Mouse (Mus musculus): ENCODE measurements around the gene Samd5. TPM values are rescaled to one million over a fixed set of nuclear protein-coding genes. Genes with fewer than 3 reads are reported as not detected.

Gene Samd5
- polyA plus RNA-seq, 1 experiment = not detected

GRCm38 (mm10) chr10:9603290-9603689, 71.7 kb downstream of the Samd5 start:
- no peak for TF ChIP-seq CTCF (IDR thresholded peaks at IDR 0.05; ENCODE audit: insufficient read depth, low read depth, low read length)
- WGBS = 69% methylated on average over 5 of the region's 5 CpGs
- Histone ChIP-seq H3K4me3 (ENCODE audit: insufficient read depth, low read depth, low read length) (no peak overlapping the region), H3K4me1 (ENCODE audit: control insufficient read depth, insufficient read depth, low read length) (no peaks in the 10 kb centered on the region), H3K27ac (ENCODE audit: insufficient read depth, low read depth, low read length) (no peak overlapping the region)

GRCm38 (mm10) chr10:9602845-9603244, 72.2 kb downstream of the Samd5 start:
- TF ChIP-seq POLR2A (IDR thresholded peaks at IDR 0.05; ENCODE audit: insufficient read depth, low read depth, low read length) = no peak
- TF ChIP-seq CTCF (IDR thresholded peaks at IDR 0.05; ENCODE audit: insufficient read depth, low read depth, low read length) = no peak
- 58% methylated on average over 5 of the region's 5 CpGs for WGBS
- Histone ChIP-seq H3K27ac (ENCODE audit: insufficient read depth, low read depth, low read length) (no peak overlapping the region), H3K4me3 (ENCODE audit: insufficient read depth, low read depth, low read length) (no peak overlapping the region), H3K4me1 (ENCODE audit: control insufficient read depth, insufficient read depth, low read length) (no peaks in the 10 kb centered on the region)

- no peak overlapping the region for H3K4me3 ChIP-seq (ENCODE audit: insufficient read depth, low read depth, low read length)
- 90% methylated on average over 4 of the region's 4 CpGs for WGBS
- no peak overlapping the region for H3K27ac ChIP-seq (ENCODE audit: insufficient read depth, low read depth, low read length)
- TF ChIP-seq CTCF (IDR thresholded peaks at IDR 0.05; ENCODE audit: insufficient read depth, low read depth, low read length) = no peak
- TF ChIP-seq POLR2A (IDR thresholded peaks at IDR 0.05; ENCODE audit: insufficient read depth, low read depth, low read length) = no peak
- no peaks in the 10 kb centered on the region for H3K4me1 ChIP-seq (ENCODE audit: control insufficient read depth, insufficient read depth, low read length)
Observed at GRCm38 (mm10) chr10:9602389-9602788, 72.6 kb downstream of the Samd5 start.

GRCm38 (mm10) chr10:9596228-9596627, 78.8 kb downstream of the Samd5 start:
- TF ChIP-seq CTCF (IDR thresholded peaks at IDR 0.05; ENCODE audit: insufficient read depth, low read depth, low read length) (no peak), POLR2A (IDR thresholded peaks at IDR 0.05; ENCODE audit: insufficient read depth, low read depth, low read length) (no peak)
- H3K4me3 ChIP-seq (ENCODE audit: insufficient read depth, low read depth, low read length) = no peak overlapping the region
- H3K27ac ChIP-seq (ENCODE audit: insufficient read depth, low read depth, low read length) = no peak overlapping the region
- 77% methylated on average over 5 of the region's 5 CpGs for WGBS
- H3K4me1 ChIP-seq (ENCODE audit: control insufficient read depth, insufficient read depth, low read length) = no peaks in the 10 kb centered on the region

- WGBS = 86% methylated on average over 4 of the region's 4 CpGs
- Histone ChIP-seq H3K4me3 (ENCODE audit: insufficient read depth, low read depth, low read length) (no peak overlapping the region), H3K27ac (ENCODE audit: insufficient read depth, low read depth, low read length) (no peak overlapping the region), H3K4me1 (ENCODE audit: control insufficient read depth, insufficient read depth, low read length) (no peaks in the 10 kb centered on the region)
- TF ChIP-seq CTCF (IDR thresholded peaks at IDR 0.05; ENCODE audit: insufficient read depth, low read depth, low read length) (no peak), POLR2A (IDR thresholded peaks at IDR 0.05; ENCODE audit: insufficient read depth, low read depth, low read length) (no peak)
Observed at GRCm38 (mm10) chr10:9594666-9595065, 80.3 kb downstream of the Samd5 start.

GRCm38 (mm10) chr10:9590606-9591005, 84.4 kb downstream of the Samd5 start:
- TF ChIP-seq CTCF (IDR thresholded peaks at IDR 0.05; ENCODE audit: insufficient read depth, low read depth, low read length) = no peak
- TF ChIP-seq POLR2A (IDR thresholded peaks at IDR 0.05; ENCODE audit: insufficient read depth, low read depth, low read length) = no peak

DNA sequence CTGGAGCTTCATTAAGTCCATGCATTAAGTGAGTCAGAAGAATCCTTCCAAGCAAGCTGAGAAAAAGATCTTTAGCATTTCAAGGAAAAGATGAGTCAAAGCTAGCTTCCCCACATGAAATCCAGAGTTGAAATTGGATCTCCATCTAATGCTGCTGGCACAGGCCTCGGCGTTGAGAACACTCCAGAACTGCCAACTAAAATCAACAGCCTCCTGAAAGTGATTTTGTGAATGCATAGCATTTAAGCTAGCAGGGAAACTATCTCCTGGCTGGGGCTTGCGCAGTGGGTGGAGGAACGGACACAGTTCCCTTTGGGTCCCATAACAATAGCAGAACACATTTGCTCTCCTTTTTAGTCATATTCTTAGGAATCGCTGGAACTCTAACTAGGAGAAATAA, 88.7 kb downstream of the Samd5 start:
- WGBS = 65% methylated on average over 5 of the region's 5 CpGs
- no peak overlapping the region for H3K27ac ChIP-seq (ENCODE audit: insufficient read depth, low read depth, low read length)

More at GRCm38 (mm10) chr10:9590606-9591005, 84.4 kb downstream of the Samd5 start:
- WGBS = 93% methylated on average over 2 of the region's 2 CpGs
- no peak overlapping the region for H3K27ac ChIP-seq (ENCODE audit: insufficient read depth, low read depth, low read length)
- no peaks in the 10 kb centered on the region for H3K4me1 ChIP-seq (ENCODE audit: control insufficient read depth, insufficient read depth, low read length)
- H3K4me3 ChIP-seq (ENCODE audit: insufficient read depth, low read depth, low read length) = no peak overlapping the region

GRCm38 (mm10) chr10:9579374-9579773, 95.6 kb downstream of the Samd5 start:
- Histone ChIP-seq H3K4me3 (ENCODE audit: insufficient read depth, low read depth, low read length) (no peak overlapping the region), H3K27ac (ENCODE audit: insufficient read depth, low read depth, low read length) (no peak overlapping the region), H3K4me1 (ENCODE audit: control insufficient read depth, insufficient read depth, low read length) (no peaks in the 10 kb centered on the region)
- 79% methylated on average over 5 of the region's 5 CpGs for WGBS
- TF ChIP-seq POLR2A (IDR thresholded peaks at IDR 0.05; ENCODE audit: insufficient read depth, low read depth, low read length) = no peak
- no peak for TF ChIP-seq CTCF (IDR thresholded peaks at IDR 0.05; ENCODE audit: insufficient read depth, low read depth, low read length)

More for the DNA sequence above, 88.7 kb downstream of the Samd5 start:
- TF ChIP-seq CTCF (IDR thresholded peaks at IDR 0.05; ENCODE audit: insufficient read depth, low read depth, low read length) = no peak
- TF ChIP-seq POLR2A (IDR thresholded peaks at IDR 0.05; ENCODE audit: insufficient read depth, low read depth, low read length) = no peak
- Histone ChIP-seq H3K4me1 (ENCODE audit: control insufficient read depth, insufficient read depth, low read length) (no peaks in the 10 kb centered on the region), H3K4me3 (ENCODE audit: insufficient read depth, low read depth, low read length) (no peak overlapping the region)

DNA sequence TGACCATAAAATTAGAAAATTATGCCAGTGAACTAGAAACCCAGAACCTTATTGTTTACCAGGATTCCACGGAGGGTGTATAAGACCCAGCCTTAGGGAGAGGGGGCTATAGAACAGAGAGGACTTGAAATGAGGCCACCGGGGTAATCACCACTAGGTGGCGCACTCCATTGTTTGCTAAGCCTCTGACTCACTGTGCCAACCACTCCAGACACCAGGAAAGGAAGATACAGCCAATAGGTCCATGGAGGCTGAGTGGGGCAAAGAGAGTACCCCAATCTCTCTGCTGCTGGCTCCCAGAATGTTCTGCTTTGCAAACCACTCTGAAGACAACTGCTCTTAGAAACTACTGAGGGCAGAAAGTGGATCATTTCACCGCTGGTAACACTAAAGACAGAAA, 99.4 kb downstream of the Samd5 start:
- Histone ChIP-seq H3K4me3 (ENCODE audit: insufficient read depth, low read depth, low read length) (no peak overlapping the region), H3K27ac (ENCODE audit: insufficient read depth, low read depth, low read length) (no peak overlapping the region), H3K4me1 (ENCODE audit: control insufficient read depth, insufficient read depth, low read length) (no peaks in the 10 kb centered on the region)
- 31% methylated on average over 4 of the region's 4 CpGs for WGBS
- no peak for TF ChIP-seq CTCF (IDR thresholded peaks at IDR 0.05; ENCODE audit: insufficient read depth, low read depth, low read length)
- no peak for TF ChIP-seq POLR2A (IDR thresholded peaks at IDR 0.05; ENCODE audit: insufficient read depth, low read depth, low read length)

- TF ChIP-seq CTCF (IDR thresholded peaks at IDR 0.05; ENCODE audit: insufficient read depth, low read depth, low read length) = no peak
- TF ChIP-seq POLR2A (IDR thresholded peaks at IDR 0.05; ENCODE audit: insufficient read depth, low read depth, low read length) = no peak
- Histone ChIP-seq H3K4me3 (ENCODE audit: insufficient read depth, low read depth, low read length) (no peak overlapping the region), H3K27ac (ENCODE audit: insufficient read depth, low read depth, low read length) (no peak overlapping the region), H3K4me1 (ENCODE audit: control insufficient read depth, insufficient read depth, low read length) (no peaks in the 10 kb centered on the region)
- 82% methylated on average over 4 of the region's 4 CpGs for WGBS
Observed at GRCm38 (mm10) chr10:9574135-9574534, 100.9 kb downstream of the Samd5 start.

Other genes starting within 250 kb of the Samd5 start
- gene Stxbp5, start 225.9 kb upstream of the Samd5 start, polyA plus RNA-seq (2012; ENCODE audit: insufficient read depth, insufficient read length, low replicate concordance, missing spikeins) = 206 TPM in 1 of 2 replicates, not detected in the other

Data from olfactory bulb, adult 2 months (tissue).